Mouse (Mus musculus): ENCODE measurements around the gene Olfr739. TPM values are rescaled to one million over a fixed set of nuclear protein-coding genes. Genes with fewer than 3 reads are reported as not detected.

Gene Olfr739
- not detected in 2 replicates for polyA plus RNA-seq (2015; fragmentation: Nextera tagmentation; extraction: Ambion mirVana)

GRCm38 (mm10) chr14:50418326-50418725, at the start of gene Olfr739:
Olfr739 (plus strand) TSS chr14:50418626.
- Histone ChIP-seq H3K4me3 (ENCODE audit: low read length) (no peak within 1 kb of the TSS), H3K27ac (ENCODE audit: low read length) (no peak within 1 kb of the TSS), H3K36me3 (ENCODE audit: control insufficient read depth, insufficient read depth) (no peaks in the 10 kb centered on the region), H3K9ac (ENCODE audit: low read length) (no peak within 1 kb of the TSS), H3K9me3 (replicated peaks; ENCODE audit: control insufficient read depth, low read length) (no peaks in the 10 kb centered on the region), H3K4me2 (ENCODE audit: low read depth, low read length) (no peak within 1 kb of the TSS), H3K4me1 (ENCODE audit: control insufficient read depth, insufficient read depth, low read length) (no peaks in the 10 kb centered on the region), H3K27me3 (ENCODE audit: control insufficient read depth, insufficient read depth, low read length) (no peaks in the 10 kb centered on the region)
- 63% methylated on average over 2 of the region's 2 CpGs for WGBS
- ATAC-seq (replicated peaks; ENCODE audit: extremely low read depth, insufficient read depth, low FRiP score), result no peak

- no peak within 1 kb of the TSS for H3K4me3 ChIP-seq (ENCODE audit: low read length)
- no peak for ATAC-seq (replicated peaks; ENCODE audit: extremely low read depth, insufficient read depth, low FRiP score)
- 74% methylated on average over 2 of the region's 2 CpGs for WGBS
- H3K36me3 ChIP-seq (ENCODE audit: control insufficient read depth, insufficient read depth), result no peaks in the 10 kb centered on the region
- no peak within 1 kb of the TSS for H3K27ac ChIP-seq (ENCODE audit: low read length)
- no peak within 1 kb of the TSS for H3K9ac ChIP-seq (ENCODE audit: low read length)
- H3K9me3 ChIP-seq (replicated peaks; ENCODE audit: control insufficient read depth, low read length), result no peaks in the 10 kb centered on the region
- H3K4me1 ChIP-seq (ENCODE audit: control insufficient read depth, insufficient read depth, low read length), result no peaks in the 10 kb centered on the region
- no peak within 1 kb of the TSS for H3K4me2 ChIP-seq (ENCODE audit: low read depth, low read length)
- no peaks in the 10 kb centered on the region for H3K27me3 ChIP-seq (ENCODE audit: control insufficient read depth, insufficient read depth, low read length)
These were observed 37.6 kb upstream of the Olfr739 start, which contains the start of gene Olfr736 for GRCm38 (mm10) chr14:50380863-50381262. Olfr736 (plus strand) TSS chr14:50381163.

DNA sequence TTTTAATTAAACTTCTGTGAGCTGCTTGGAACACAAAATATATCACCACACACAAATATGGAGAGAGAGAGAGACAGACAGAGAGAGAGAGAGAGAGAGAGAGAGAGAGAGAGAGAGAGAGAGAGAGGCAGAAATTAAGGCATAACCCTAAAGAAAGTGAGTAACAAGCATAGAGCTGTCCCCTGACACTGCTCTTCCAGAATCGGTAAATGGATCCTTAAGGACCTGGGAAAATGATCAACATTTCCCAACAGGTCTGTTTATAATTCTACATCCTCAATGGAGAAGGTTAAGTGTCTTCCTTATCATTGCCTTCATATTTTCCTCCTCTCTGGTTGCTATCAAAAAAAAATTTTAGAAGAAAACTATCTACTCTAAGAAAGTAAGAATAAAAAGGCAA, 11.2 kb upstream of the Olfr739 start, which contains the start of gene Olfr738:
Gene Olfr738, plus strand, starts transcription at position 301 of the 400 bp plus-strand sequence.
- Histone ChIP-seq H3K27ac (ENCODE audit: low read length) (no peak within 1 kb of the TSS), H3K9me3 (replicated peaks; ENCODE audit: control insufficient read depth, low read length) (no peaks in the 10 kb centered on the region), H3K27me3 (ENCODE audit: control insufficient read depth, insufficient read depth, low read length) (no peaks in the 10 kb centered on the region), H3K9ac (ENCODE audit: low read length) (no peak within 1 kb of the TSS), H3K4me1 (ENCODE audit: control insufficient read depth, insufficient read depth, low read length) (no peaks in the 10 kb centered on the region), H3K4me2 (ENCODE audit: low read depth, low read length) (no peak within 1 kb of the TSS), H3K36me3 (ENCODE audit: control insufficient read depth, insufficient read depth) (no peaks in the 10 kb centered on the region), H3K4me3 (ENCODE audit: low read length) (no peak within 1 kb of the TSS)
- 81% methylated on average over 1 of the region's 1 CpGs for WGBS
- ATAC-seq (replicated peaks; ENCODE audit: extremely low read depth, insufficient read depth, low FRiP score), result no peak

- no peaks in the 10 kb centered on the region for H3K27me3 ChIP-seq (ENCODE audit: control insufficient read depth, insufficient read depth, low read length)
- no peak for ATAC-seq (replicated peaks; ENCODE audit: extremely low read depth, insufficient read depth, low FRiP score)
- no peaks in the 10 kb centered on the region for H3K4me1 ChIP-seq (ENCODE audit: control insufficient read depth, insufficient read depth, low read length)
- H3K9me3 ChIP-seq (replicated peaks; ENCODE audit: control insufficient read depth, low read length), result no peaks in the 10 kb centered on the region
- H3K4me2 ChIP-seq (ENCODE audit: low read depth, low read length), result no peak within 1 kb of the TSS
- H3K4me3 ChIP-seq (ENCODE audit: low read length), result no peak within 1 kb of the TSS
- 78% methylated on average over 3 of the region's 3 CpGs for WGBS
- H3K9ac ChIP-seq (ENCODE audit: low read length), result no peak within 1 kb of the TSS
- H3K27ac ChIP-seq (ENCODE audit: low read length), result no peak within 1 kb of the TSS
- H3K36me3 ChIP-seq (ENCODE audit: control insufficient read depth, insufficient read depth), result no peaks in the 10 kb centered on the region
These were observed 26.8 kb downstream of the Olfr739 start, which contains the start of gene Olfr740 for GRCm38 (mm10) chr14:50445245-50445644. Olfr740 (plus strand) TSS chr14:50445545.

DNA sequence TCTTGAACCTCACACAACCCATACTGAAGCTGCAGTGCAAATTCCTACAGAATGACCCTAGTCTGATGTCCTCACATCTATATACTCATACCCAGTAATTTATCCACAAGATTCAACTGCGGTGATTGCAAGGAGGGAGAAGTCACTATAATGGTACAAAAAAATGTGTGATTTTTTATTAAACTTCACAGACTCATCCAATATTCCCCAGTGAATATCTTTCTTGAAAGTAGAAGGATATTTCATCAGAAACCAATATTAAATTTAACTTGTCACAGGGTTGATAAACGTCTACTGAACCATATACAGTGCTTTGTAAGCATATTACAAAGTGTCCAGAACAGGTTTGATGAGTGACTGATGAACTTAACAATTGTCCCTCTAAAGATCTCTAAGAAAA, 54.0 kb downstream of the Olfr739 start, which contains the start of gene Olfr741:
Gene Olfr741, plus strand, starts transcription at position 301 of the 400 bp plus-strand sequence.
- no peak for ATAC-seq (replicated peaks; ENCODE audit: extremely low read depth, insufficient read depth, low FRiP score)
- Histone ChIP-seq H3K9me3 (replicated peaks; ENCODE audit: control insufficient read depth, low read length) (no peaks in the 10 kb centered on the region), H3K4me2 (ENCODE audit: low read depth, low read length) (no peak within 1 kb of the TSS), H3K4me1 (ENCODE audit: control insufficient read depth, insufficient read depth, low read length) (no peaks in the 10 kb centered on the region), H3K27me3 (ENCODE audit: control insufficient read depth, insufficient read depth, low read length) (no peaks in the 10 kb centered on the region), H3K36me3 (ENCODE audit: control insufficient read depth, insufficient read depth) (no peaks in the 10 kb centered on the region), H3K9ac (ENCODE audit: low read length) (no peak within 1 kb of the TSS), H3K27ac (ENCODE audit: low read length) (no peak within 1 kb of the TSS), H3K4me3 (ENCODE audit: low read length) (no peak within 1 kb of the TSS)
- 67% methylated on average over 2 of the region's 2 CpGs for WGBS

Other genes with a start within 250 kb of the Olfr739 start
- gene Olfr730, start 230.4 kb upstream of the Olfr739 start, polyA plus RNA-seq (2015; fragmentation: Nextera tagmentation; extraction: Ambion mirVana), result not detected in 2 replicates
- gene Olfr731, start 176.8 kb upstream of the Olfr739 start, polyA plus RNA-seq (2015; fragmentation: Nextera tagmentation; extraction: Ambion mirVana), result not detected in 2 replicates
- gene Olfr732, start 134.4 kb upstream of the Olfr739 start, polyA plus RNA-seq (2015; fragmentation: Nextera tagmentation; extraction: Ambion mirVana), result not detected in 2 replicates
- not detected in 2 replicates for gene Olfr733, start 117.1 kb upstream of the Olfr739 start, polyA plus RNA-seq (2015; fragmentation: Nextera tagmentation; extraction: Ambion mirVana)
- not detected in 2 replicates for gene Olfr734, start 91.9 kb upstream of the Olfr739 start, polyA plus RNA-seq (2015; fragmentation: Nextera tagmentation; extraction: Ambion mirVana)
- not detected in 2 replicates for gene Olfr735, start 69.8 kb upstream of the Olfr739 start, polyA plus RNA-seq (2015; fragmentation: Nextera tagmentation; extraction: Ambion mirVana)
- not detected in 2 replicates for gene Tlr11, start 60.7 kb upstream of the Olfr739 start, polyA plus RNA-seq (2015; fragmentation: Nextera tagmentation; extraction: Ambion mirVana)
- gene Olfr736, start 37.5 kb upstream of the Olfr739 start, polyA plus RNA-seq (2015; fragmentation: Nextera tagmentation; extraction: Ambion mirVana), result not detected in 2 replicates
- gene Olfr738, start 11.1 kb upstream of the Olfr739 start, polyA plus RNA-seq (2015; fragmentation: Nextera tagmentation; extraction: Ambion mirVana), result not detected in 2 replicates
- not detected in 2 replicates for gene Olfr740, start 26.9 kb downstream of the Olfr739 start, polyA plus RNA-seq (2015; fragmentation: Nextera tagmentation; extraction: Ambion mirVana)
- not detected in 2 replicates for gene Olfr741, start 54.1 kb downstream of the Olfr739 start, polyA plus RNA-seq (2015; fragmentation: Nextera tagmentation; extraction: Ambion mirVana)
- gene Olfr742, start 85.0 kb downstream of the Olfr739 start, polyA plus RNA-seq (2015; fragmentation: Nextera tagmentation; extraction: Ambion mirVana), result not detected in 2 replicates
- gene Olfr743, start 103.2 kb downstream of the Olfr739 start, polyA plus RNA-seq (2015; fragmentation: Nextera tagmentation; extraction: Ambion mirVana), result not detected in 2 replicates
- gene Olfr744, start 196.3 kb downstream of the Olfr739 start, polyA plus RNA-seq (2015; fragmentation: Nextera tagmentation; extraction: Ambion mirVana), result not detected in 2 replicates
- not detected in 2 replicates for gene Olfr745, start 220.8 kb downstream of the Olfr739 start, polyA plus RNA-seq (2015; fragmentation: Nextera tagmentation; extraction: Ambion mirVana)
- gene Olfr746, start 228.5 kb downstream of the Olfr739 start, polyA plus RNA-seq (2015; fragmentation: Nextera tagmentation; extraction: Ambion mirVana), result not detected in 2 replicates